Mouse (Mus musculus) A20 (cell line): ENCODE data around the gene Serinc2.
A peak's percentile ranks its signal among the peaks of the same experiment; 100 is the strongest.

Experiments used
- DNase-seq: peaks from one replicate; pipeline ENCODE4 v3.0.0-alpha.2; 2011; ENCODE audit warnings: low read depth, low spot score

Serinc2 gene

GRCm38 (mm10) chr4:130297123-130297529, 18.1 kb upstream of the Serinc2 start:
- DNase-seq: peak; percentile 71

GRCm38 (mm10) chr4:130296243-130296965, 17.4 kb upstream of the Serinc2 start:
- DNase-seq: no peak

GRCm38 (mm10) chr4:130295047-130295745, 16.2 kb upstream of the Serinc2 start:
- DNase-seq: no peak

- no peak for DNase-seq
Observed at GRCm38 (mm10) chr4:130294513-130294912, 15.5 kb upstream of the Serinc2 start.

GRCm38 (mm10) chr4:130292271-130292670, 13.3 kb upstream of the Serinc2 start:
- peak; percentile 74 for DNase-seq

GRCm38 (mm10) chr4:130289824-130290223, 10.8 kb upstream of the Serinc2 start:
- no peak for DNase-seq

- no peak for DNase-seq
Observed at GRCm38 (mm10) chr4:130286531-130286930, 7.5 kb upstream of the Serinc2 start.

- DNase-seq: no peak
Observed at GRCm38 (mm10) chr4:130283826-130284225, 4.8 kb upstream of the Serinc2 start.

GRCm38 (mm10) chr4:130282856-130283255, 3.9 kb upstream of the Serinc2 start:
- no peak for DNase-seq

- DNase-seq: no peak
Observed at GRCm38 (mm10) chr4:130276573-130277176, 2.3 kb downstream of the Serinc2 start.

- no peak for DNase-seq
Observed at GRCm38 (mm10) chr4:130275823-130276105, 3.2 kb downstream of the Serinc2 start.

GRCm38 (mm10) chr4:130275016-130275822, 3.8 kb downstream of the Serinc2 start:
- no peak for DNase-seq

- DNase-seq: no peak
Observed at GRCm38 (mm10) chr4:130274346-130275015, 4.5 kb downstream of the Serinc2 start.

GRCm38 (mm10) chr4:130273698-130274345, 5.2 kb downstream of the Serinc2 start:
- no peak for DNase-seq

GRCm38 (mm10) chr4:130270611-130271347, 8.2 kb downstream of the Serinc2 start:
- DNase-seq: no peak

- no peak for DNase-seq
Observed at GRCm38 (mm10) chr4:130270089-130270488, 8.9 kb downstream of the Serinc2 start.

- DNase-seq: no peak
Observed at GRCm38 (mm10) chr4:130268736-130269135, 10.3 kb downstream of the Serinc2 start.

GRCm38 (mm10) chr4:130267069-130267468, 11.9 kb downstream of the Serinc2 start:
- no peak for DNase-seq

GRCm38 (mm10) chr4:130266601-130267000, 12.4 kb downstream of the Serinc2 start:
- DNase-seq: no peak

GRCm38 (mm10) chr4:130264698-130265349, 14.2 kb downstream of the Serinc2 start:
- DNase-seq: peak; percentile 60
